Mouse (Mus musculus): ENCODE measurements around the gene Hk1. TPM values are rescaled to one million over a fixed set of nuclear protein-coding genes. Genes with fewer than 3 reads are reported as not detected.

Gene Hk1
- 26.0 and 31.1 TPM in 2 replicates for total RNA-seq (2021)
- long read RNA-seq, experiment 1, full-length matches to known transcripts, result 22 of 32 reads
- long read RNA-seq, experiment 1, partial matches to known transcripts, result 8 of 32 reads
- long read RNA-seq, experiment 1, other reads (novel, unspliced or antisense), result 2 of 32 reads
- long read RNA-seq, experiment 2, full-length matches to known transcripts, result 20 of 28 reads
- long read RNA-seq, experiment 2, partial matches to known transcripts, result 5 of 28 reads
- long read RNA-seq, experiment 2, other reads (novel, unspliced or antisense), result 3 of 28 reads

DNA sequence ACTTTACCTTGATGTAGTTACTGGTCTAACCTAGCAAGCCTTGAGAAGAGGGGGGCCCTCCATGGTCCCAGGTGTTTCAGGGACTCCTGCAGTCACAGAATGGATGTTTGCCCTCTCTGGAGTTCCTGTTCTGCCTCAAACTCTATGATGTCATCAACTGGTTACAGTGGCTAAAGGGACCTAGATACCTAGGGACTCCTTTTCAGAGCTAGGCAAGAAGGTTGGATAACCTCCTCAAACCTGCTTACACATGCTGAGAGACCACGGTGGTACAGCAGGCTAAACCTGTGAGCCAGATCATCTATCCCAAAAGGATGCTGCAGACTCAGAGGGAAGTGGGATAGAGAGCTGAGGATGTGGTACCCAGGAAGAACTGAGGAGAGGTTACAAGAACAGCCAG is at the start of gene Hk1:
Gene Hk1 (minus strand): TSS at position 101 of the 400 bp plus-strand sequence.
- no peak for DNase-seq

DNA sequence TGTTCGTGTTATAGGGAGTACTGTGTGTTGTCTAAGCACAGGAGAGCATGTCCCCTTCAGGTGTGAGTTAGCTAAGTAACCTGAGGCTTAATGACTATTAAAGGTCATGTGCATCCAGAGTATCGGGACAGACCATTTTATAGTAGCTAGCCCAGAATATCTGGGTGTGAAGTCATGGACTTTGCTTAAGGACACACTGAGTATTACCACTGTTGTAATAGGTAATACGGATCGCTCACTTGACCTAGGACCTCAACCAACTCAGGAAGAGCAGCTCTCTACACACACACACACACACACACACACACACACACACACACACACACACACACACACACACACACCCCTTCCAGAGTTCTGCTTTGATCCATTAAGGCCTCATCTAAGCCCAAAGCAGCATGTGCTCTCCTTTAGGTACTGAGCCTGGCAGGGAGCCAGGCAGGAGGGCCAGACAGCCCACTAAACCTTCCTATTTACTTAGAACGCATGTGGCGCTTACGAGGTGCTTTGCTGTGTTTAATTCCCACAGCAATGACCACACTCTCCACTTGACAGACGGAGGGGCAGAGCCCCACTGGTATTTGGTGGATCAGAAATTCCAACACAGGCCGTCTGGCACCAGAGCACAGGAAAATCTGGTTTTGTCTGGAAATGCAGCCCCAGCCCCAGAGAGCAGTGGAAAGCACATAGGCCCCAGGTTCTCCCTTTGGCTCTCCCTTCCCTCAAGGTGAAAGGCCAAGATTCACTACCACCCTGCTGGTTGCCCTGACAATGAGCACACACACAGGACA is 45.6 kb upstream of the Hk1 start:
- no peak for DNase-seq

DNA sequence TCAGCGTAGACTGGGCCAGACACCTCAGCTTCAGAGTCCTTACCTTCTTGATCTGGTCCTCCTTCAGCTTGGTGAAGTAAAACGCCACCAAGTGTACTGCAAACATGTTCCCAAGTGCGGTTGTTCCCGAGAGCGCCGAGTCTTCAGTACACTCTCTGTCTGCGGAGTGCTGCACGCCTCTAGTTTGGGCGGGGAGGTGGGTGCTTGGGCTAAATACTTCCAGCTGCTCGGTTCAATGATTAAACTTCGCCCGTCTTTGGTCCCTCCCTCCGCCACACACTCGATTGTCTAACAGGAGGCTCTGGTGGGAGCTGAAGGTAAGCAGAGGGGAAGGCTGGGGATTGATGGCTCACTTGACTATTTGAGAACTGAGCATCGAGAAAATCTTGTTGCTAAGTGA is 42.5 kb upstream of the Hk1 start, which contains the start of gene Hkdc1:
Gene Hkdc1 (minus strand): TSS at position 237 of the 400 bp plus-strand sequence.
- DNase-seq, result no peak

DNA sequence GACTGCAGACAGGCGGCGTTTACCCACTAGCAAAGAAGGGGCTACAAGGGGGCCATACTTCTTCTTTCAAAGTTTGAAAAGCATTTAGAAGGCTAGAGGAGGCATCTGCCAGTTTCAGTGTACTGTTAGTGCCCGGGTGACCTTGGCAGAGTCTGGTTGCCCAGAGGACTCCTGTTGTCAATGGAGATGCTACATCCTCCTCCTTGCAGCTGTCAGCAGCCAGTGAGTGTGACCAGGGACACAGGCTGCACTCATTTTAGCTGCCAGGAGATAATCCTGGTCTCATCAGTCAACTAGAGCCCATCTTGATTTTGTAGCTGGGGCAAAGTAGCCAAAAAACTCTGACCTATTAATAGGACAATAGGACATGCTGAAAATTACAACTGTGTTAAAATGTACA is 41.4 kb upstream of the Hk1 start:
- no peak for DNase-seq

DNA sequence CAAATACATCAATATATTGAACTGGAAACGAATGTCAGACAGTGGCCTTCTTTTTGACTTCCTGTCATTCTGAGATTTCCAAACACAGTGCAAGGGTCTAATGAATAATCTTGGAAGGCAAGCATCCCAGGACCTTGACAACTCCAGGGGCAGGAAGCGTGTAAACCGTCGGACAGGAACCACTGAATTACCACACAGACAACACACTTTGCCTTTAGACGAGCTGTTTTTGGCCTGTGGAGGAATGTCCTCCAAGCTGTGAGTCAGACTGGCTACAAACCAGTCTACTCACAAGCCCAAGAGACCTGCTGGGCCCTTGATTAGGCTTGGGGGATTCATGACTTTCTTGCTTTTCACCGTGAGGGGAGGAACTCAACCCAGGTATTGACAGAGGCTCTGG is 40.7 kb upstream of the Hk1 start:
- no peak for DNase-seq

DNA sequence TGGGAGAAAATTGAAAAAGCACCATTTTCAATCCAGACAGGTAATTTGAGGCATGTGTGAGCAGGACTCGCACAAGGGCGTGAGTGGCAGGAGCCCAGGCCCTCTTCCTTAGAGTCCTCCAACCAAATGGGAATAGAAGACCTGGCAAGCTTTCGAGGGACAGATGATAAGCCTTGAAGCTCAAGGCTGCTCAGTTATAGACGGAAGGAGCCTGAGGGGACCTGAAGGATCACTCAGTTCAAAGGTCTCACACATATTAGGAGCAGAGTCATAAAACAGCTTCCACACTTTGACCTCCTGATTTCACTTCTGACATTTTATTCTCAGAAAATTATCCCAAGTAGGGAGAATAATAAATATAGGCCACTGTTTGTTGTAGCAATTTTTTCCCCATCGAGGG is 39.7 kb upstream of the Hk1 start:
- no peak for DNase-seq

DNA sequence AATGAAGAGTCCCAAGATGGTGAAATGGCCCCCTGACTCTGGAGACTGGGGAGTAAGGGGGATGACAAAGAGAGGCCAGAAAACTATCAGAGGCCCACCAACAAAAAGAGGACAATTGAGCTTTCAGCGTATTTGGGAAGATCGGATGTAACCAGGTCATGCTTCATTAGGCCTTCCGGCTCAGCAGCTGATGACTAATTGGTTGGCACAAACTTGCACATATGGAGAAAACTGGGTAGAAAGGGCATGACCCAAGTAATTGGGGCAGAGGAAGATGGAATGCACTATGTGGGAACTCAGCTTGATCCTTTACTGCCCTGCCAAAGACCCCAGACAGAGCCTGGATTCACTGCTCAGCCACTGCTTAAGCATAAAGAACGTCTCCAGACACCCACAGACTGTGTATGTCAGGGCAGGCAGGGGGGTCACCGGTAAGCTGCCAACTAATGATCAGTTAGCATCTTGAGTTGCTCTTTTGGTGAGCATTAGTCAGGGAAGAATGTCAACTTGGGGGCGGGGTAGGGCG is 39.2 kb upstream of the Hk1 start:
- no peak for DNase-seq

DNA sequence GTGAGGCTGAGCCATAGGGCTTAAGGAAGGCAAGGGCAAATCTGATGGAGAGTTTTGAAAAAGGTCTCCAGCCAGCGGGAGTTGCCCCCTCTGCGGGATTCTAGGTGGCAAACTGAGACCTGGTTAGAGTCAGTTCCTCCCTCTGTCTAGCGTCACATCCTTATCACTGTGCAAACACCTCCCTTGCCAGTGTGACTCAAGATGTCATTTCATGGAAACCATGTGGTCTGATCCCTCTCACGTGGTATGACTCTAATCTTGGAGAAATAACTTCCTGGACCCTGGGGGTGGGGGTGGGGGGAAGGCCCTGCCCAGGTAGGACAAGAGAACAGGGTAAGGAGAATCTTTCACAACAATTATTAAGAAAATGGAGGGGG is 33.9 kb upstream of the Hk1 start:
- no peak for DNase-seq

DNA sequence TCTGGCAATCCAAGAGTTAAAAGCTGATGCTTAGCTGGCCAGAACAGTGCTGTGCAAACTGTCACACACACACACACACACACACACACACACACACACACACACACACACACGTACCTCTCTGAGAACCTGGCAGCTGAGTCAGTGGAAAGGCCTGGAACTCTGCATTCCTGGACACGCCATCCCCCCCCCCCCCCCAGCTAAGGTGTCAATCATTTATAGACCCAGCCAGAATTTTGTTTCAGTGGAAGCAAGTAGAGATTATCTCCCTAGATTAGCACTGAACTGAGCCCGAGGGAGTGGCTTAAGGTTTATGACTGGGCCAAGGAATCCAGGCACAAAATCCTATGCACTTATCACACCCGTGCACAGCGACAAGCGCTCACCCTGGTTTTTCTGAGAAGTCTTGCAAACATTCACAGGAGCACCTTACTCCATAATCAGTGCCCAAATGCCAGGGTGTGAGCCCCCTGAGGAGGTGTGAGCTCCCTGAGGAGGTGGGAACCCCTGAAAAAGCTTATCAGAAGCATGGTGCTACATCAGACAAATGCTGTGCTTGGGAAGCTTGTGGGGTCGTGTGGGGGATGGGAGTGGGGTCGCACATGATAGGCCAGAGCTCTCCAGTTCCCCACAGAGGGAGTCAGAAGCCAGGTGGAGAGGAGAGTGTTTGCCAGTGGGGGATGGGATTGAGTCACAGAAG is 33.3 kb upstream of the Hk1 start:
- no peak for DNase-seq

DNA sequence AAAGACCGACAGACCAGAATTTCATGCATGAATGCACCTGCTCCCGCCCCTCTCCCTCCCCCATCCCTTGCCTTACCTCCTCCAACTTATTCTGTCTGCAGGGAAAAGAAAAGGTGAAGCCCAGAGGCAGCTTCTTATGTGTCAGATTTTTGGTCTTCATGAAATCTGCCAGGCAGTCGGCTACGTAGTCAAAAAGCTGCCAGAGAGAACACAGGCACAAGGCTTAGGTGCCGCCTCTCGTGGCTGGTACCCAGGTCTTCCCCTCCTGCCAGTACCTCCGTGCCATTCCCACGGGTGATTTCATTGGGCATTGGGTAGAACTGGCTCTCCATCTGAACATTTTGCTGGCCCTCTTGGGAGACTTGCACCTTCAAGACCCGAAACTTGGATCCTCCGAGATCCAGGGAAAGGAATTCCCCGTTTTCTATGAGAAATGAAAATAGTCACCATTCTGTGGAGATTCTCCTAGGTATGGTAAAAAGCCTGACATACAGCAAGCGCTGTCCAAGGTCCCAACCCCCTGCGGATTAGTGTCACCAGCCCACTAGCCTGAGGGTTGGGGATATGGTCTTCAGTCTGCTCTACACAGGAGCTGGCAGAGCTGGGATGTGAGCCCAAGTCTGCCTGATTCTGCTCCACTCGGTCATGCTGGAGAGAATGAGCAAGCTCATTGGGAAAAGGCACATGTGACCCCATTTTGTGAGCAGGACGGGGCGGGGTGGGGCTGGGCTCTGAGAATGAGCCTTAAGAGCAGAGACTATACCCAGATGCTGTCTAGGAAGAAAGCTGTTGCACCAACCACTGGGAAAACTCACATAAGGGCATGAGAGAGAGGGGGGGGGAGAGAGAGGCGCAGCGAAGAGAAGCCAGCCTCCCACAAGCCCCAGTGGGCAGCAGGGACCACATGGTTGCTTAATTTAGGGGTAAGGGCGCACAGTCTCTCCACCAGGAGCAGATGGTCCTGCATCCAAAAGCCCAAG is 32.0 kb upstream of the Hk1 start:
- no peak for DNase-seq

DNA sequence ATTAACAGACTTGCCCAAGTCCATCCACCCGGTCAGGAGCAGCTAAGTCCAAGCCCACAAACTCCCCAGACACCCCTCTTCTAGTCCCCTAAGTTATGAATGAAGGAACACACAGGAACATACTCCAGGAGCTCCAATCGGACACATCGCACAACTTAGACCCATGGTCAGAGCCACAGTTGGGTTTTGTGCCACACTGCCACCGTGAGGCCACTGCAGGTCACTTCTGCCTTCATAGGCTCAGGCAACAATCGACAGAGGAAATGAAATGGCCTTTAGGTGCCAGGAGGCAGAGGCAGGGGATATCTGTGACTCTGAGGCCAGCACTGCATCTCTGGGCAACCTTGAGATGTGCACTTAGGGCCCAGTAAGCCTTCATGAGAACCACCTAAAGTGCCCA is 31.2 kb upstream of the Hk1 start:
- peak; percentile 78 for DNase-seq

DNA sequence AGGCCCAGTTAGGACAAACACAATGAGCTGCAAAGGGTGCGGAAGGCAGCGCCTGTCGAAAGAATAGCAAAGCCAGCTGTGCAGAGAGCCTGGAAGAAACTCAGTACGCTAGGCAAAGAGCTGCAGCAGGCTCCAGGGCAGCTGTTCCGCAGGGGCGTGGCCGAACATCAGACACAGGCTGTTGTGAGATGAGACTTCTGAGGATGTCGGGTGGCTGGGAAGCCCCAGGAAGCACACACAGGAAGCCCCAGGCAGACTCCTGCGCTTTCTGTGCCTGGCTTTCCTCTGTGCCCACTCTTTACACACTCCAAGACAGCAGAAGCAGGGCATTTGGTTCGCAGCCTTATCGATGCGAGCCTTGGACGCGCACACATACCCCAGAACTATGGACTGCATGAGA is 25.2 kb upstream of the Hk1 start:
- peak; percentile 31 for DNase-seq

DNA sequence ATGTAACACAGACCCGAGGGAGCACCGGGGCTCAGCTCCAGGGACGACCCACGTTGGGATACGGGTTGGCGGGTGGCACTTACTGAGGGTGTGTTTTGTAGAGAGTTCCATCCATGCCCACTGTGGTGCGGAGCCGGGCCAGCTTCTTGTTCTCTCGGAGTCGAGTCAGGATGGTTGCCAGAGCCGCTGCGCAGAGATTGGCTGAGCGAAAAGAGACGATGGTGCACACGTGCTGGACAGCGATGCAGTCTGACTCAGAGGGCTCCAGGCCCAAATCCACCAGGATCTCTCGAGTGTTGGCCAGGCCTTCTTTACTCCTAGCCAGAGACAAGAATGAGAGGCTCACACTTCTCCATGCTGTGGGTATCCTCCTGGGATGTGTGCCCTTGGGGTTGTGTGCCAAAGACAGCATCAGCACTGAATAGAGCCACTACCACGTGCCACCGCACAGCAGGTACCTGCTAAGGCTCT is 22.0 kb upstream of the Hk1 start:
- DNase-seq, result no peak

DNA sequence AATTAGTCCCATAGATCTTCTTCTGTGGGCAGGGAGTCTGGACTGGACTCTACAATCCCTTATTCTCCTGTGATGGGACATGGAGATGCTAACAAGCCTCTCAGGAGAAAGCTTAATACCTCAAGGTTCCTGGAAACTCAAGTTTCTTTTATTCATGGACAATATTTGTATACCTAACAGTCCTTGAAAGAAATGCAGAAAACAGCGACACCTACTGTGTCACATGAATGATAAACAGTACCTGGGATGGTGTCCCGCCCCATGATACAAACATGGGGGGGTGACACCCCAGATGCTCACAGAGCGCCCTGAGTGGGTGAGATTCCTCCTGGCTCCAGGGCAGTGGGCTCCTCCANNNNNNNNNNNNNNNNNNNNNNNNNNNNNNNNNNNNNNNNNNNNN is 3.3 kb upstream of the Hk1 start:
- DNase-seq, result no peak

DNA sequence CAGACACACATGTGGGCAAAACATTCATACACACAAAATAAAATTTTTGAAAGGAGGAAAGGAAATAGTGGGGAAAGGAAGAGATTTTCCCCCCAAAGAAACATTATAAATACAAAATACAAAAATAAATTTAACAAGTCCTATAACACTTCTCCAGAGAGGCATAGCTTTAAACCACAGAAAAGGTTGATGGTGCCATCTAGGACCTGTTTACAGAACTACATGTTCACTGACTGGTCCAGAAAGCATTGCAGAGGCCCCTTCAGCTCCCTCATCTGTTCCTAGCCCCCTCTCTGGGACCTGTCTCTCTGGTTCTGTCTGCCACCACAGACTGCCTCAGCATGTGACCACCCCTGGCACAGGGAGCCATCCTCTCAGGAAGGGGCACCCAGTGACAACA is 1.2 kb upstream of the Hk1 start:
- no peak for DNase-seq

DNA sequence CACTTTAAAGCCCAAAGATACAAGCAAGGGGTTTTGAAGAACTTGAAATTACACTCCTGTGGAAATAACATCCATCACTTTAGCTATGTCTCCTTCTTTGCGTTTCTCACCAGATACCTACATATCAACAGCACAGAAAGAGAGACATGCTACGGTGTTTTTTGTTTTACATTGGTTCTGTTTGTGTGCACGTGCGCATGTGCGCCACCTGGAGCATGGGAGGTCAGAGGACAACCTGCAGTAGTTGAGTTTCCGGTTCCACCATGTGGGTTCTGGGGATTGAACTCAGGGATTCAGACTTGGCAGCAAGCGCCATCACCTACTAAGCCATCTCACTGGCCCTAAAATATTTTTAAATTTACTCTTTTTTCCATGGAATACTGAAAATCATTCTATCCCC is 20.9 kb downstream of the Hk1 start:
- no peak for DNase-seq

DNA sequence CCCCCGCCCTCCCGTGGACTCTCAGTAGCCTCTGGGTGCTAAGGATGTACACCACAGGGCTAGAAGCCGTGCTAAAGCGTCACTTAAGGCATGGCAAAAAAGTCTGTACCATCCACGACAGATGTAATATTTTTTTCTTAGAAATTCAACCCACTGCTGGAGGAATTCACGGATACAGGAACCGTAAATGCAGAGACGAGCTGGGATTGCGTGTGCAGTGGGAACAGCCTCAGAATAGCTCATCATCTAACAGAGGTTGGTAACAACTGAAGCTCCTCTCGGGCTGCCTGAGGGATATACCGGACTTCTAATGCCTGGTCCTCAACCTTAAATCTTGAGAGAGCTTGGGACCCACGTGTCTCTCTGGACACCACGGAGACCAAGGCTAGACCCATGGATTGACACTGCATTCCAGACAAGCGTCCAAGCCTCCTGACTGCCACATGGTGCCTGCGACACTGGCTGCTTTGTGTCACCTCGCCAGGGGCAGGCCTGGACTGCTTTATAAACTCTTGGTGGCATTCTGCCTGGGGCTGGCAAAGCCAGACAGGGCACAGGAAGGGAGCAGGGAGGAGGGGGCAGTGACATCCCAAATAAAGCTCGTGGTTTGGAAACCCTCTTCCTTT is 23.5 kb downstream of the Hk1 start:
- DNase-seq, result peak; percentile 11

DNA sequence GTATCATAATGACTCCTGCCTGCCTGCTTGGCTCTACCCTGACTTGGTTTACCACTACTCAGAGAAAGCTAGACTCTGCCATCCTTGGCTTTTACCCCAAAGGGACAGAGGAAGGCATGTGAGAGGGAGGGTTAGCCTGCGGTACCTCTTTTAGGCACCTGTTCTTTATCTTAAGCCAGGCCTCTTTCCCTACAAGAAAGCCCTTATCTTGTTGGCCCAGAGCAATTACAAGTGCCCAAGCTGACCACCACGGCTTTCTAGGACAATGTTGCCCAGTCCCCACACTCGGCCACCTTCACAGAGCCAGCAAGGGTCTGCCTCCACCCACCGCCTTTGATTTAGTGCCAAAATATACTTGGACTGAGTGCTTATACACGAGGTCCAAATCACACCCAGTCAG is 34.6 kb downstream of the Hk1 start:
- DNase-seq, result no peak

DNA sequence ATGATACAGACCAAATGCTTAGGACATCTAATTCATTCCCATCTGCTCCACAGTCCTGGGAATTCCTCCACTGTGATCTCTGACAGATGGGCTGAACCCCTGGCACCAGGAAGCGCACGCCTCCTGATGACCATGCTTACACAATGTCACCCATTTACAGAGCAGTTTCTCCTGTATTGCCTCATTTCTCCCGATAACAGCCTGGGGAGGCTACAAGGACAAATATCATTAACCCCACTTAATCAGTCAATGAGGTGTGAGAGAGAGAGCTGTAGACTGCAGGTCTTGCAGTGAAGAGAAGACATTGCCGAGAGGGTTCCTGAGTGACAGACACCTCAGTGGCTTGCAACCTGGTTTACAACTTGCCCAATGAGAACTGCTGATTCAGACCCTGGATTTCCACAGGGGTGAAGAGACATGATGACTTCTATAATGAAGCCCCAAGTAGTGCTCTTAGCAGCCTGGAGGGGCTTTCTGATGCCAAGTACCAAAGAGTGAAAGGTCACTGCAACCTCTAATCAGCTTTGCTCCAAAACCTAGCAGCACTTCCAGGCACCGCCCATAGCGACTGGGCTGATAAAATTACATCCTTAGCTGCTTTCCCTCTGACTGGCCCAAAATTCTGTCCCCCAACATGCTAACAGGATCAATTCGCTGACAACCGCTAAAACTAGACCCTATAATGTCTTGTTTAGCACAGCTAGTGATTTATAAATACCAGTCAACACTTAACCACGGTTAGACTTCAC is 35.5 kb downstream of the Hk1 start:
- no peak for DNase-seq

DNA sequence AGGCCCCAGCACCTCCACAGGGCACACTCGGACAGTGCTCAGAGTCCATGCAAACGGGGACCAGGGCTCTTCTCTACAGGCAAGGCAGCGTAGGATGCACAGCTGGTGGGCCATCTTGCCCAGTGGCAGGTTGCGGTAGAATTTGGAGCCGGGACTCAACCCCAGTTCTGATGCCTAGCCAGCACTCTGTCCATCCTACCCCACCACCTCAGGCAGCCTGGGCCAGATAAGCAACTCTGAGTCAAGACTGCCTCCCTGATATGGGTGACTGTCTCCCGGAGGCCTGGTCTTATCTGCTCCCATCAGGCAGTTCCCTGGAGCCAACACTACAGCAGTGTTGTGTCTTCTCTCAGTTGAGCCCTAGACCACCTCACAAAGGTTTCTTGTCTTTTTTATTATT is 37.2 kb downstream of the Hk1 start:
- DNase-seq, result no peak

DNA sequence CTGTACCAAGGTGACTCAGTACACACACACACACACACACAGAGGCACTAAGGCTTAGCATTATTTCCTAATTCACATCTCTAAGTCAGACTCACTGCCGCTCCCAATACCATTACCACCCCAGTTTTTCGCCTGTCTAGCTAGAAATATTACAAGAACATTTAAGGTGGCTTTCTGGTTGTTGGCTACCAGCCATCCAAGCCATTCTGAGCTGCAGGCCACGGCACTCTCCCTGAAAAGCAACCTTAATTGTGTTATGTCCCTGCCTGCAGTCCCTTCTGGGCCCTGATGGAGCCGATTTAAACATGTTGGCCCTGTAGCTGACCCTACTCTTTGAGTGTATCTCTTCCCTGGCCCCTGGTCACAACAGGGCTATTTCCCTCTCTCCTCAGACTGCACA is 37.8 kb downstream of the Hk1 start:
- no peak for DNase-seq

Data from adrenal gland, postnatal 14 days (tissue).